Mouse (Mus musculus) kidney, postnatal 25 days (tissue): Measurements from ENCODE around the gene Agr2.

Experiments used
- DNase-seq, 2 experiments: peaks; one replicate each; pipeline ENCODE4 v3.0.0; 2021; ENCODE audit warnings: mixed read lengths in 2 of 2

The Agr2 gene

DNA sequence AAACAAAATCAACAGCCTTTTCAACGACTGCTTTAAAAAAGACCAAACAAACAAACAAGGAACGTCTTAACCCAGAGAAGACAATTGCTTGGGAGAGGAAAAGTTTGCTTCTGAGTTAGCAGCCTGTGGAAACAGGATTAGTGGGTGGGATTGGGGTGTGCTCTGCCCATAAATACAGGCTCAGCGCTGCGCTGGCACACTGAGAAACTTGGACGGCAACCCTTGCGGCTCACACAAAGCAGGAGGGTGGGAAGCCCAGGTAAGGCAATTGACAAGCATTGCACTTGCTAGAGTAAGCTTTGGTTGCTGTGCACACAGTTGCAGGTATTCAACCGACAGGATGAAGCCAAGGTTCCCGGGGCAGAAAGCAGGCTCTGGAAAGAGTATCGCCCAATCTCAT is at the start of gene Agr2:
Gene Agr2, plus strand, starts transcription at position 197 of the 400 bp plus-strand sequence.
- DNase-seq = no peak

DNA sequence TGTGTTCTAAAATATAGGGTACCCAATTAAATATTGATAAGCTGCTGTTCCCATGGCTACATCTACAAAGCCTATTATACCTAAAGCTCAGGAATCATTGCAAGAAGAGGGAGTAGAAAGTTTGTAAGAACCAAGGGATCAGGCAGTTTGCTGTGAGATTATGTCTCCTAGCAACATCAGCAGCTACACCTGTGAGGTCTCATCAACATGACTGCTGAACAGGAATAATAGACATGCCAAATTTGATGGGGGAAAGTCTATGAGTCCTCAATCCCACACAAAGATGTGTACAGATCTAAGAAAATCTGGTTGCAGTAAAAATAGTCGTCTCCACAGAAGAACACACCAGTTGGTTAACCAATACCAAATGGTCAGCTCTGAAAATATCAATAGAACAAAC is 41.0 kb upstream of the Agr2 start:
- no peak for DNase-seq

DNA sequence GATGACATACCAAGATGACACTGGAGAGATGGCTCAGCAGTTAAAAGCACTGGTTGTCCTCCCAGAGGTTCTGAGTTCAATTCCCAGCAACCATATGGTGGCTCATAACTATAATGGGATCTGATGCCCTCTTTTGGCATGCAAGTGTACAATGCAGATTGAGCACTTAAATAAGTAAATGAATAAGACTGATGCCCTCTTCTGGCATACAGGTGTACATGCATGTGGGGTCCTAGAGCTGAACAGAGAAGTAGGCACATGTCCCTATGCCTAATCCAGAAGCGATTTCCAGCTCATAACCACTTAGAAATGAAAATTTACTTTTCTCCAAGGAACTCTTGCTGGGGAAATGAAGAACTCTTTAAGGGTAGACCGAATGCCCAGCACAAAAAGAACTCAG is 35.5 kb upstream of the Agr2 start:
- no peak for DNase-seq

DNA sequence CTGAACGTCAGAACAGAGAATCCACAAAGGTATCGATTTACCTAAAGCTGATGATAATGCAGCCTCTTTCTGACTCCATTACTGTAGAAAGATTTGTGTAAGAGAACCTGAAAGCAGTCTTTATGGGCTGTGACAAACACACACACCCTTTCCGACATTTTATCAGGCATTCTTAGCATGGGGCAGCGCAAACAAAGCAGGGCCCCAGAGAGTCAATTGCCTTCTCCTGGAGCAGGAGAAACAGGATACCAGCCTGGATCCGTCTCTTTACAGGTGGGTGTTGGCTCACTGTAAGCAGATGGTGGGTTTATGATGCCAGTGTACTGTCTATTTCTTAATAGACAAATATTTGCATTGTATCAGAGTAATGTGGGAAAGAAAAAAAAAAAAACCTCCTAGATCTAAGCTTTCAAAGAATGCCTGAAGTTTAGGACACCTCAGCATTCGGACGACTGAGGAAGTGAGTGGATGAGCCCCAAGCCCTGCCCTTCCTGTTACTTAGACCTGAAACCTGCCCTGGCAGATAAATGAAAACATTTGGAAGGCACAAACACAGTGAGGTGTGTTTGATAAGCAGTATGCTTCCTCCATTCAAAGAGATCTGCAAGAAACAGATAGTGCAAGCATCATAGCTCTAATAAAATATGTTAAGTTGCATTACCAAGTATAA is 26.5 kb upstream of the Agr2 start:
- no peak for DNase-seq

DNA sequence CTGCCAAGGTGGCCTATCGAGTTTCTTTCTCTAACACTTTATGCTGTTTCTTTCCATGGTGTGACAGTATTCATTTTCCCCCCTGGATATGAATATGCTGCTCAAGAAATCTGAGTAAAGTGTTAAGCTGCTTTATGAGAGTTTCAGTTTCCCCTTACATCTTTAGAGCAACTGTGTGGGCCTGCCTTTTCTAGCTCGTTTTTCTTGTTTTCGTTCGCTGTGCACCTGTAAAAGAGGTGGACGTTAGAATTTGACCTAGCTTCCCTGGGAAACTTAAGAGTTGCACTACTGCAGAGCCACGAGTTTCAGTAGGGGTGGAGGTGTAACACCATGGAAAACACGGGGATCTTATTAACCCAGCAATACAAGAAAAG is 26.0 kb upstream of the Agr2 start:
- no peak for DNase-seq

DNA sequence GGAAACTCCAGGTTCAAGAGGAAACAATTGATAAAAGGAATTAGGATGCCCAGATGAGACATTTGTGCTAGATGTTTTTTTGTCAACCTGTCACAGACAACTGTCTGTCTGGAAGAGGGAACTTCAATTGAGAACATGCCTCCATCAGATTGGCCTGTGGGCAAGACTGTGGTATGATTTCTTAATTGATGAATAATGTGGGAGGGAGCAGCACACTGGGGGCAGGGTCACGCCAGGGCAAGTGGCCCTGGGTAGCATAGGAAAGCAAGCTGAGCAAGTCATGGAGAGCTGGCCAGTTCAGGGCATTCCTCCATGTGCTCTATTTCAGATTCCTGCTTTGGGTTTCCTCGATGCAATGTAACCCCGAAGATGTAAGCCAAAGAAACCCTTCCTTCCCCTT is 16.8 kb upstream of the Agr2 start:
- DNase-seq = no peak

DNA sequence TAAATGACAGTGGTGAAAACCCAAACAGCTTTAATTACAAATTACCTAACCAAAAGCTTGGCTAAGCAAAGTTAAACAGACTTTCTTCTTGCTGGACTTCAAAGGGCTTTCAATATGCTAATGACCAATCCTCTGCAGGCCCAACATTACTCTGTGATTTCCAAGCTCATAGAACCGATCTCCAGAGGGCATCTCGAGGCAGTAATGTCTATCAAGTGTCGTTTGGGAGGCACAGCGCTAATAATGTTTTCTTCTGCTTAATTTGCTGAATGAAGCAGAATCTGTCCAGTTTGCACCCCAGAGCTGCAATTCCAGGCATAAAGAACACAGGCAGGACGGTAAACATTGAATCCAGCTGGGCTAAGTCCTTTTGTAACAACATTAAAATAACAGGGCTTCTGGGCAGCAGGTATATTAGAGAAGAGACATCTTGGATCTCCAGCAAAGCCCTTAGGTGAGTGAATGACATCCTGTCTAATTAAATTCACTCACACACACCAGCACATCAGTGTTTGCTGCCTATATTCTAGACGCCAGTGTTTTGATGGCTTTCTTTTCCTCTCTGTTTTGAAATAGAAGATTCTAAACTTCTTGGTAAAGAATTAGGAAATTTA is 15.0 kb upstream of the Agr2 start:
- DNase-seq = no peak

DNA sequence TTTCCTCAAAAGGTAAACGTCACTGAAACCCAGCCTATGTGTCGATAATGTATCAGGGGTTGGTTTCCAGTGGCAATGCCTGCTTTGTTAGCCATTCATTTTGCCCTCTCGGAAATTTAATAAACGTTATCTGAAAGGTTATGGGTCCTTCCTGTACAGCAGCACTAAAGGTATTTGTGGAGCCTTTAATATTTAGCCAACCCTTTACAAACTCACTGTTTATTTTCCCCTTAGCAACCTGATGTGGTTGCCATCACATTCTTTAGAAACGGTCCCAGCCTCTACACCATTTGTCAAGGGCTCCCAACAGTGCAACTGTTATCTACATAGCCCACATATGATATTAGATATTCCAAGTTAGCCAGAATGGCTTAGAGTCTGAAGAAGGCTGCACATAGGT is 13.1 kb upstream of the Agr2 start:
- no peak for DNase-seq

DNA sequence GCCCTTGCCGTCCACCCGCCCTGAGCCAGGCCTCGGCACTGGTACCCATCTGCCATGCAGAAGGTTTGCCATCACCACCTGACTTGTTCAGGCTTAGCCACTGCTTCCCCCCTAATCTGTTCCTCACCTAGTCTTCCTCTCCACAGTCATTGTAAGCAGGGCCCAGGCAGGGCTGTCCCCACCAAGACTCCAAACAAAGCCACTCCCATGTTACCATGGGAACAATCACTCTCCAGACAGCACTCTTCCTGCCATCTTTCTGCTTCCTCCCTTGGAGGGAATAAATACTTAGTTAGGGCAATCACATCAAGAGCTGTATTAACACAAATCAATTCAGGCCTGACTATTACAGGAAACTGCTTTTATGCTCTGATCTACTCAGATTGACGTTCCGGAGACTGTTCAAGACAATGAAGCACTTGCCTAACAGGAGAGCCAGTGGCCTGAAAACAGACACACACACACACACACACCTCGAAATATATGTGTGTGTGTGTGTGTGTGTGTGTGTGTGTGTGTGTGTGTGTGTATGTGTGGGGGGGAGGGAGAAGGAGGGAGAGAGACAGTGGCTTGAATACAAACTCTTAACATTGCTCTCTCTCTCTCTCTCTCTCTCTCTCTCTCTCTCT is 10.9 kb upstream of the Agr2 start:
- peak in 1 of 2 experiments; percentile 37 for DNase-seq

DNA sequence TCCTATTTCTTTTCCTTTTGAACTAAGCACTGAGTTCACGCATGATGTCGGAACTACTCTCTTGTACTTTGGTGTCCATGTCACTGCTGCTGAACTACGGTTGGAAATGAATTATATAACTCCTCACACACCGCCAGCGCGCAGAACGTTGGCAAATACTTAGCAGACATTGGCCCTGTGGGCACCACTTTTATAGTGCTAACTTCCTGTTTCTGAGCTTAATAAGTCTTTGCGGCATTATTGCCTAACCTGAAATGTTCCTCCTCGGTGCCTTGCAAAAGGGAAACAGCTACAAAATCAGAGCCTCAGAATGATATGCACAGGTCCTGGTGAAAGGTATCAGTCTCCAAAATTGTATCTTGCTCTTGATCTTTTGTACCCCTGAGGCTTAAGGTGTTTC is 9.2 kb upstream of the Agr2 start:
- DNase-seq = no peak

DNA sequence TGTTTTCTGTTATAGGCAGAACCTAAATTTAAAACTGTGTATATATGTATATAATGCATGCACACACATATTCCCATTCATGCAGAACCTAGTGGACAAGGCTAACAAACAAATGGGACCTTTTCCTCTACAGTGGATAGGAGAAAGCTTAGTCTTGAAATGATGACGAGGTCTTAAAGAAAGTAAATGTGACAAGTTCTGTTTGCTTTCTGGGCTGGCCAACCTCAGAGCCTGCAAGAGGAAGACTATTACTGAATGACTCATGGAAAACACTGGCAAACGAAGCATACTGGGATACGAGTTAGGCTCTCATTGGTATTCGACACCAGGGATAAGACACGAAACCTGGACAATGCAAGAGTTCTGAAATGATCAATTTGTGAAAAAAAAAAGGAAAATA is 8.0 kb upstream of the Agr2 start:
- no peak for DNase-seq

DNA sequence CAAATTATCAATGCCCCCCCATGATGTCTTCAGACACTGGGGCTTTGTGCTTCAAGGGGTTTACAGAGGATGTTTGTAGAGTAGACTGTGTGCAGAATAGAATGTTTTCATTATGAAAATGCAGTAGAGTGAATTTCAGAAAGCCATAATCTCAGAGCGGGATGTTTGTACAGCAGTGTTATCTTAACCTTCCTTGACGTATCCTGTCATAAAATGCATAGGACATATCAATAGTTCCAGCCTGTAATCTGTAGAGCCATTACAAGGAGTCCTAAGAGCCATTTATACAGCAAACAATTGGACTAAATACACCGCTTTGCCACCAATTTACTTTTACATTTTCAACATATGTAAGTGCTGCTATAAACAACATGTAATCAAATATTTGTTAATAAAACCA is 876 bp downstream of the Agr2 start:
- DNase-seq = no peak

DNA sequence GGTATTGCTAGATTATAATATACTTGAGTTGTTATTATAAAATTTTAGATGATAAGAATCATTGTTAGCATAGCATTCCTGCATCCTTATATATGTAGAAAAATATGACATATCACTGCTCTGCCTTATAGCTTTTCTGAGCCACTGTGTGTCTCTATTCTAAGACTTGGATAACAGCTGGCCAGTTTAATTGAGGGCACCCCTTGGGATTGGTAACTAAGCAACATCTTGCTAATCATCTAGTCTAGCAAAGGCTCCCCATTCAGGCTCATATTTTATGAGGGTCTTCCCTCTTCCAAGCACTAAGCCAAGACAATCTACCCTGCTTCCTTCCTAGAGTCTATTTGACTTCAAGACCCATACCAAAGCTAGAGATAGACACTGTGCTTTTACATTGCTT is 1.4 kb downstream of the Agr2 start:
- DNase-seq = no peak

DNA sequence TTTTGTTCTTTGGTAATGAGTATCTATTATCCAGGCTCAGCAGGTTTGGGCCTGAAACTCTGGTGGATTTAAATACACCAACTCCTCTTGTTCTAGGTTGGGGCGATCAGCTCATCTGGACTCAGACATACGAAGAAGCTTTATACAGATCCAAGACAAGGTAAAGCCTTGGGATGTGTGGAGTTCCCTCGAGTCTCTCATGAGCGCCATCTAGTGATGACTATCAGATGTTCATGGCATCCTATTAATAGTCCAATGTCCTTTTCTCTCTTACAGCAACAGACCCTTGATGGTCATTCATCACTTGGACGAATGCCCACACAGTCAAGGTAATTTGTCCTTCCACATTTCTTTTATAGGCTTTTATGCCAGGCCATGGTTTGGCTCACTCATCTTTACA is 3.1 kb downstream of the Agr2 start:
- DNase-seq = peak in 1 of 2 experiments; percentile 60

DNA sequence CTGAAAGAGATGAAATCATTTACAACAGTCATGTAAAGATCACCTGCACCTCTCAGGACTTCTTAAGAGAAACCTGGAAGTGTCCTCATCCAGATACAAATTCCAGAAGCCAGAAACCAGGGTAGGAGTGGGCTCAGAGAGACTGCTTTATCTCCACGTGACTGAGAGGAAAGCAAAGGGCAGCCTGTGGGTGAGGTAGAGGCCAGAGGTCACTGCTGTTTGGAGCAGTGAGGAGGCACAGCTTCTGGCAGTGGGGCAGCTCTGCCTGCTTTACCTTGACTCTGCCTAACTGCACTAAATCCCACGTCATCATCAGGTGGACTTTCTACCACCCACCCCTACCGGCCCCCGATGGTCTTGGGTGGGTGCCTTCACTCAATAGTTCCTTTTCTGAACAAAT is 12.0 kb downstream of the Agr2 start:
- peak; percentile 16 to 46 for DNase-seq

DNA sequence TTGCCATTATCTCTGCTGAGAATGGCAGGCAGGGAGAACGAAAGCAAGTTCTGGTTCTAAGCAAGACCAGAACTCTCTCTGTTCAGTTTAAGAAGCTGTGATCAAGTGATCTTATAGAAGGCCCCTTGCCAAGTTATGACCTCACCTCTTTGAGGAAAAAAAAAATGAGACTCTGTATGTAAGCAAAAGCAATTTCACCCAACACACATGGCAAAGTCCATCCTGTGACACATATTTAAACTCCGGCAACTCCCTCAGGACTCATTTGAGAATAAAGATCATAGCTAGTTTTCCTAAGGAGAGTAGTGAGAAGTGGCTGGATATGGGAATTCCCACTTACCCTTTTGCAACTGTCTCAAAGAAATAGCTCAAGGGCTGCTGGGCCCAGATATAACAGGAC is 14.9 kb downstream of the Agr2 start:
- DNase-seq = no peak

DNA sequence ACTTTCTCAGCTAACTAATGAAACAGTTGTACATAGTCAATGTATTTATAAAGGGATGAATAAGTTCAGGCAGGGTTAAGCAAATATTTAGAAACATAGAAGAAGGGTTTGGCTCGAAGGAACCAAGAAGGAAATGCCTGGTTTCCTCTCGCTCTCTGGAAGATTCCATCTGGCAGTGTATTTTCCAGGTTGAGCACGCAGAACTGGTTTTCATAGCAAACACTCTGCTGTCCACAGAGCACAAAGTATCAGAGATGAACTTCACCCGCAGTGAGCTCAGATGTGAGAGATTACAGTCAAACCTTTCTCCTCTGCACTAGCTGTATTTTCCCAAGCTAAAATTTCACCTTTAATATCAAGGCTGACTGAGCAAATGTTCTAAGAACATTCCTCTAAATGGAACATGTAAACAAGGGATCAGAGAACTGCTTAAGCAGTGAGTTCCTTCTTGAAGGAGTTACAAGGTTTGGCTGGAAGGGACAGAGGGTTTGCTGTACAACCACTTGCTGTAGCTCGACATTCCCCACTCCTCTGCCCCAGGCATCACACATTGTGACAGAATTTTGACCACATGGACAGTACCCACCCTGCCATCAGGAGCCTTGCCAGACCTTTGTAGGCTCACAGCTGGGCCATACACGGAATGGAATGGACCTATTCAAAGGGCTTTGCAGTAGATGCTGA is 15.8 kb downstream of the Agr2 start:
- no peak for DNase-seq

DNA sequence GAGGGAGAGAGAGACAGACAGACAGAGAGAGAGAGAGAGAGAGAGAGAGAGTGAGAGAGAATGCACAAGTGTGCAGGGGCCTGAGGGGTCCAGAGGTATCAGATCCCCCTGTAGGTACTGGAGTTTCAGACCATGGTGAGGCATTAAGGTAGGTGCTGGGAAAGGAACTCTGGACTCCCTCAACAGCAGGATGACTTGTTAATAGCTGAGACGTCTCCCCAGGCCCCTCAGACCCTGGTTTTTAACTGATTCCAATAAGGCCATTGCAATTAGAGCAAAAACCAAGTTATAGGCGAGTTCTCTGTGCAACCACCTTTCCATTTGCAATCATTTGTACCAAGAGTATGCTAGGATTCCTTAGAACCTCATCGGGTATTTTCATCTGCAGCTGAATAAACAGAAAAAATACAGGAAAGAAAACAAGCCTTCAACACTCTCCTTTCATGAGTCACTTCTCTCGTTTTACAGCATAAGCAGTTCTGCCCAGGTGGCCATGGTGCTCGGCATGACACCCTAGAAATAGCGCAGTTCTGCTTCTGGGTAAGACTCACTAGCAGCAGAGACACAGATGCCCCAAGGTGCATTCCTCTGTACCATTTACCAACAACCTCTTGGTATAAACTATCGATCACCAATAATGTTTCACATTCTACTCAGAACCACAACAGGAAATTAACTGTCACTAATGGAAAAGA is 20.7 kb downstream of the Agr2 start:
- DNase-seq = no peak

DNA sequence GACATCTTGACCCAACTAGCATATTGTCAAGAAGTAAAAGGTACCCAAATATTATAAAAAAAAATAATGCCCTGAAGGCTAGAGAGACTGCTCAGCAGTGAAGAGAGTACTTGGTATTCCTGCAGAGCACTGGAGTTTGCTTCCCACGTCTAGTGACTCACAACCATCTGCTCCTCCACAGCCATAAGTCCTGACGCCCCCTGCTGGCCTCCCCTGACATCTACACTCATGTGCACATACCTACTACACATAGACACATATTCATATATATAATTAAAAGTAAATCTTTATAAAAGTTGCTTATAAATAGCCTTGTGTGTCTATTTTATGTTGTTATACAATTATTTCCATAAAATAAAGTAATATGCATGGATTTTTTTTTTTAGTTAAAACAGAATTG is 25.1 kb downstream of the Agr2 start:
- no peak for DNase-seq

DNA sequence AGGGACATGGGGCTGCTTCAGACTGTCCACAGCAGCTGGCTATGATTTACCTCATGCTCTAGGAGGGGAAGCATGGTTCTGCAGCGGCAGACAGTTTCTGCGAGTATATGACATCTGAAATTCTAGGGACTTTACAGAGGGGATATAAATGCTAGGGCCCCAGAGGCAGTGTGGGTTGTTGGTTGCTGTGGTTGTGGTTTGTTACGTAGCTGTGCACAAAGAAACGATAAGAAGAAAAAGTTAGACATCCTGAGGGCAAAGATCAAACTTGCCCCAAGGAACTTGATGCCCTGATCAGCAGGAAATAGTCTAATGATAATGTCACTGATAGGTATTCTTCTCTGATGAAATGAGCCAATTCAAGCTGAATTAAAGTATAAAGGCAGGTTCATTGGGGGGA is 26.9 kb downstream of the Agr2 start:
- DNase-seq = no peak

DNA sequence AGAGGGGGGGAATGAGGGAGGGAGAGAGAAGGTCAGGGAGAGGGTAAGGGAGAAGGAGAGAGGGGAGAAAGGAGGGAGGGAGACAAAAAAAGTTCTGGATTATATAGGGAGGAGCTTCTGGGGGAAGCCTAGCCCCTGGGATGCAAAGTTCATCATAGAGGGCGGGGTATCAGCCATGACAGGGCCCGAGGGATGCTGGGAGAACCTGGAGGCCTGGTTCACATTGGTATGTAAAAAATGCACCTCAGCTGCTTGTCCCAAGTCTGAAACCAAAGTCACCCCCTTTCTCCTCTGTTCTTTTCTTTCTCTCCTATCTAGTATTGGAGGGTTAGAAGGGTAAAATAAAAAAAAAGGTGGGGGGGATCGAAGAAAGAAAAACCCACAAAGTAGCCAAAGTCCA is 27.4 kb downstream of the Agr2 start:
- DNase-seq = no peak

DNA sequence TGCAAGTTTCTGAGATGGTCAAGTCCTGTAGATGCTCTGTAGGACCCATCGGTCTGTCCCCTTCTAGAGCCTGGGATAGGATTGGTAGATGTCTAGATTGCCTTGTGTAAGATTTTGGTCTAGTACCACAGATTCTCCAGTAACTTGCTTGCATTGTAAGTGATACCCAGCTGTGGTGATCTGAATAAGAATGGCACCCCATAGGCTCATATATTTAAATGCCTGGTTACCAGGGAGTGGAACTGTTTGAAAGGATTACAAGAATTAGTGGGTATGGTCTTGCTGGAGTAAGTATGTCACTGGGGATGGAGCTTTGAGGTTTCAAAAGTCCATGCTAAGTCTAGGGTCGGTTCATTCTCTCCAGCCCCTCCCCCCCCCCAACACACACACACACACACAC is 28.0 kb downstream of the Agr2 start:
- no peak for DNase-seq

DNA sequence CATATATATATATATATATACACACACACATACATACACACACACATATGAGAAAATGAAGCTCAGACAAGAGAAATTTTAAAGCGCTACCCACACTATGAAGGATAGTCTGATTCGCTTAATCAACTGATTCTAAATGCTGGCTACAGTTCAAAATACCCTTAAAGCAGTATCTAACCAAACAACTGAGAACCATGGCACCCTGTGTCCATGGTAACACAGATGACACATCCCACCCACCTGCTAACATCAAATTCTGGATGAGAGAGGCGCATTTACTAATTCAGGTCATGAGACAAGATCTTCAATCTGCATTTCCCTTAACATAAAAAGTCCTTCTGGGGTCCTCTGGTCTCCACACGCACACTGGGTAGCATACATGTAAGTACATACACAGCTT is 33.4 kb downstream of the Agr2 start:
- no peak for DNase-seq

DNA sequence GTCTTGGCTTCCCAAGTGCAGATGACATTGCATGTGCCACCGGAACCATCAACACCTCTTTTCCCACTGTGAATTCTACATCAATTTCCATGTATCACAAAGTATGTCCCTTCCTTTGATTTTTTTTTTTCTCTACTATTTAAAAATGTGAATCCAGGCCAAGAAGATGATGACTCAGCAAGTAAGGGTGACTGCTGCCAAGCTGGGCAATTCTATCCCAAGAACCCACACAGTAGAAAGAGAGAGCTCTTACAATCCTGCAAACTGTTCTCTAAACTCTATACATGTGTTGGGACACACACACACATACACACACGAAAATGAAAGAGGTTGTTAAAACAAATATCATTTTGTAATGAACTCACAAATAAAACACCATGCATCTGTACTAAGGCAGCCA is 34.5 kb downstream of the Agr2 start:
- DNase-seq = no peak
